Mouse (Mus musculus) spleen, adult 2 months (tissue): ENCODE results near the gene Olfr1446. TPM values are rescaled to one million over a fixed set of nuclear protein-coding genes. Genes with fewer than 3 reads are reported as not detected.

ENCODE experiments used
- DNase-seq, 2 experiments: peaks; one replicate each; pipeline versions ENCODE4 v3.0.0 to v3.0.0-alpha.2; 2012 to 2021; ENCODE audit warnings: low spot score in 2 of 2, low read depth in 1 of 2
- H3K27ac ChIP-seq: fragments of 200-500 bp; 2 replicates; pipeline ENCODE4 v1.5.1; 2012; ENCODE audit warnings: low read length, inconsistent platforms; ENCODE audit not compliant: insufficient read depth
- H3K27me3 ChIP-seq: fragments of 200-500 bp; 2 replicates; pipeline ENCODE4 v1.6.1; 2012; ENCODE audit warnings: mild to moderate bottlenecking, moderate library complexity, low read length, inconsistent platforms; ENCODE audit not compliant: control insufficient read depth, insufficient read depth
- H3K36me3 ChIP-seq: fragments of 200-500 bp; 2 replicates; pipeline ENCODE4 v1.6.1; 2012; ENCODE audit warnings: mild to moderate bottlenecking, low read length, inconsistent platforms; ENCODE audit not compliant: control insufficient read depth, insufficient read depth
- H3K4me1 ChIP-seq: fragments of 200-500 bp; 2 replicates; pipeline ENCODE4 v1.6.1; 2011; ENCODE audit warnings: inconsistent platforms; ENCODE audit not compliant: control insufficient read depth, insufficient read depth, insufficient read length
- H3K4me3 ChIP-seq: fragments of 200-500 bp; 2 replicates; pipeline ENCODE4 v1.5.1; 2011; ENCODE audit warnings: mild to moderate bottlenecking, inconsistent platforms; ENCODE audit not compliant: insufficient read depth, insufficient read length; ENCODE audit errors: extremely low read depth
- CTCF ChIP-seq: fragments of 200-500 bp; IDR thresholded peaks from 2 replicates; pipeline ENCODE4 v1.5.1; 2011; ENCODE audit warnings: mild to moderate bottlenecking, inconsistent platforms; ENCODE audit not compliant: insufficient read depth, insufficient read length, insufficient replicate concordance; ENCODE audit errors: extremely low read depth
- POLR2A ChIP-seq: fragments of 200-500 bp; IDR thresholded peaks from 2 replicates; pipeline ENCODE4 v1.6.1; 2011; ENCODE audit warnings: low read depth, low read length, inconsistent platforms
- WGBS: fragments of 180-500 bp; shearing (Covaris S2); methylation state at CpG from one replicate; pipeline ENCODE4 v1.1.7; 2018; 5-methylcytosine and 5-hydroxymethylcytosine counted together
- polyA plus RNA-seq: library from polyadenylated mRNA; depleted of rRNA; stranded (reverse); fragments of >200 nt; gene quantifications from 2 replicates; pipeline ENCODE4 v1.2.3, GENCODE M21; 2012; rRNA removed

Gene Olfr1446
- not detected in 2 replicates for polyA plus RNA-seq

DNA sequence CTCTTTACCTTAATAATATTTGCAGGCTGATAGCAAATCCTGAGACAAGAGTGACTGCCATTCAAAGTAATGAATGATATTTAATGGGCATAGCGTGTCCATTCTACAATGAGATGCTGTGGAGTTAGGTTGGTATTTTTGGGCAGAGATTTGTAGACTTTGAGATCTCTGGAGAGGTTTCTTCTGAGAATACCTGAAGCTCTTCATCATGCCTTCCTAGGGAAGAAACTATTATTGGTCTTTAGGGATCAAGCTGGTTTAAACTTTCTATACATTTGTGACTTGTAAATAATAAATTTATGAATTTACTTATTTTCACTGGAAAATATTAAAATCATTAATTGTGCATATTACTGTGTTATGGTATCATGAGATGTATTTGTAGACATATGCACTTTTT is at the start of gene Olfr1446:
Gene Olfr1446, minus strand, starts transcription at position 101 of the 400 bp plus-strand sequence.
- no peaks in the 10 kb centered on the region for H3K27me3 ChIP-seq
- DNase-seq: no peak
- TF ChIP-seq POLR2A (no peak), CTCF (no peak)
- no peaks in the 10 kb centered on the region for H3K36me3 ChIP-seq
- H3K4me1 ChIP-seq: no peaks in the 10 kb centered on the region
- no peak within 1 kb of the TSS for H3K4me3 ChIP-seq
- 76% methylated on average over 1 of the region's 1 CpGs for whole genome bisulfite sequencing
- no peak within 1 kb of the TSS for H3K27ac ChIP-seq

DNA sequence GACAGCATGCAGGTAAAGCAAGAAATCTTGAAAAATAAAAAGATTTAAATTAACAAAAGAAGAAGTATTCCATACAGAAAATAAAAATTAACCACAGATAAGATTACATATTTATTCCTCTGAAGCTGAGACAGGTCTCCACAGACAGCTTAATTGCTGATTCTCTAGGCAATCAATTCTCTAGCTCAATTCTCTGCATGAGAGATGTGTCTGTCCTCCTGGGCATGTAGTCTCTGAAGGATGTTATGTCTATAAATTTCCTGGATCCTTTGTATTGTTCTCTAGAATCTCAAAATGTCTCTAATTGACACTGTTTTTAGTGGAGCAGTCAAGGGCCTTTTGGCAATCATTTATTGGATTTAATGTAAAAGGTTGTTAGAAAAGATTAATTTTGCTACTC is 37.2 kb upstream of the Olfr1446 start, which contains the start of gene Olfr1449:
Gene Olfr1449, plus strand, starts transcription at position 301 of the 400 bp plus-strand sequence.
- Histone ChIP-seq H3K4me3 (no peak within 1 kb of the TSS), H3K27me3 (no peaks in the 10 kb centered on the region), H3K4me1 (no peaks in the 10 kb centered on the region), H3K36me3 (no peaks in the 10 kb centered on the region), H3K27ac (no peak within 1 kb of the TSS)
- no peak for DNase-seq
- no peak for TF ChIP-seq CTCF
- no peak for TF ChIP-seq POLR2A

DNA sequence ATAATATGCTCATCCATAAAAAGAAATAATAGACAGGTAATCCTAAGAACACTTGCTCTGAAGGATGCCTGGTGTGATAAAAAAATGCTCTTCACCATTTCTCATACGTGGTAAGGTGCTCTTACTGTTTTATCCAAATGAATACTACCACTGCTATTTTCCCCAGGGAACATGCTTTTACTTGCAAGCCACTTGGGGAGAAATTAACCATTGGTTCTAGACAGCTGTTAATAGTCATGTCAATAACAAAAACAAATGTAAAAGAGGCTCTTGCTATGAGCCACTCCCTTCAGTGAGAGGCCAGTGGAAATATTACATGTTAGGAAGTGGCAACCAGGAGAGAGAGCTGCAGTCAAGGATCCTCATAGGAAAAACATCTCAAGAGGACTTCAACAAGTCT is 31.0 kb upstream of the Olfr1446 start, which contains the start of gene Olfr1448:
Gene Olfr1448, minus strand, starts transcription at position 101 of the 400 bp plus-strand sequence.
- no peaks in the 10 kb centered on the region for H3K4me1 ChIP-seq
- no peak within 1 kb of the TSS for H3K4me3 ChIP-seq
- H3K27me3 ChIP-seq: no peaks in the 10 kb centered on the region
- WGBS: 74% methylated on average over 1 of the region's 1 CpGs
- H3K27ac ChIP-seq: no peak within 1 kb of the TSS
- no peak for DNase-seq
- no peak for TF ChIP-seq CTCF
- TF ChIP-seq POLR2A: no peak
- H3K36me3 ChIP-seq: no peaks in the 10 kb centered on the region

DNA sequence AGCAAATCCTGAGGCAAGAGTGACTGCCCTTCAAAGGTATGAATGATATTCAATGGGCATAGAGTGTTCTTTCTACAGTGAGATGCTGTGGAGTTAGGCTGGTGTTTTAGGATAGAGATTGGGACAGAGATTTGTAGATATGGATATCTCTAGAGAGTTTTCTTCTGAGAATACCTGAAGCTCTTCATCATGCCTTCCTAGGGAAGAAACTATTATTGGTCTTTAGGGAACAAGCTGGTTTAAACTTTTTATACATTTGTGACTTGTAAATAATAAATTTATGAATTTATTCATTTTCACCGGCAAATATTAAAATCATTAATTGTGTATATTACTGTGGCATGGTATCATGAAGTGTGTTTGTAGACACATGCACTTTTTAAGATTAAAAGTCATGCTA is 10.3 kb upstream of the Olfr1446 start, which contains the start of gene Olfr1447:
Gene Olfr1447, minus strand, starts transcription at position 101 of the 400 bp plus-strand sequence.
- H3K4me3 ChIP-seq: no peak within 1 kb of the TSS
- WGBS: 90% methylated on average over 1 of the region's 1 CpGs
- DNase-seq: no peak
- H3K36me3 ChIP-seq: no peaks in the 10 kb centered on the region
- TF ChIP-seq CTCF (no peak), POLR2A (no peak)
- no peak within 1 kb of the TSS for H3K27ac ChIP-seq
- H3K27me3 ChIP-seq: no peaks in the 10 kb centered on the region
- no peaks in the 10 kb centered on the region for H3K4me1 ChIP-seq

DNA sequence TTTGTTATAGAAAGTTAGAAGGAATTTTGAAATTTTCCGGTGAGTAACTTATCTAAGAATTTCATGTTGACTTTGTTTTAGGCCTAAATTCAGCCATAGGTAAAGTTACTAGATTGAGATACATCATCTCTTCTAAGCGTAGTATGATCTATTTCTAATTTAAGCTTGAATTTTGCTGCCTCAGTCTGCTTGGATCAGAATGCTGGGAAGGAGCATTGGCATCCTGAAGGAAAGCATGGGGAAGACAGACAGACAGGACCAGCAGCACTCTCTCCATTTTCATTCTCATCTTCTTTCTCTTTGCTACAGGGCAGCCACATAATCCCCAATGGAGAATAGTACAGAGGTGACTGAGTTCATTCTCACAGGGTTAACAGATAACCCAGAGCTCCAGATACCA is 9.8 kb downstream of the Olfr1446 start, which contains the start of gene Olfr1445:
Gene Olfr1445, plus strand, starts transcription at position 301 of the 400 bp plus-strand sequence.
- TF ChIP-seq CTCF: no peak
- TF ChIP-seq POLR2A: no peak
- DNase-seq: no peak
- Histone ChIP-seq H3K27me3 (no peaks in the 10 kb centered on the region), H3K4me3 (no peak within 1 kb of the TSS), H3K4me1 (no peaks in the 10 kb centered on the region), H3K36me3 (no peaks in the 10 kb centered on the region), H3K27ac (no peak within 1 kb of the TSS)
- 87% methylated on average over 2 of the region's 2 CpGs for WGBS

DNA sequence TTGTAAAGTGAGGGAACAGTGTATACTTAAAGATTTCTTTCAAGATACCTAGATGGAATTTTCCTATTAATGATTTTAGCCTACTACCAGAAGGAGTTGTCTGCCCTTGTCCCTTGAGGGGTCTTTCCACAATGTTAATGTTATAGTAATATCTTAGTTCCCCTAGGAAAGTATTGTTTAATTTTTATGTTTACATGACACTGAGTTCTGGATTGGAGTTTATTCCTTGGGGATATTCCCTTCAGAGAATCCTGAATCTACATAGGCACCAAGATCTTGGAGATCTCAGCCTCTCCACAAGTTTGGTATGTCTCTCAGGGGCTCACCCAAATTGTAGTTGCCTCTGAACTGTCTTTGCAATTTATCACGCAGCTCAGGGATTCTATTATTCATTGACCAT is 36.3 kb downstream of the Olfr1446 start, which contains the start of gene Olfr1444:
Gene Olfr1444, plus strand, starts transcription at position 301 of the 400 bp plus-strand sequence.
- no peak for TF ChIP-seq POLR2A
- no peak for TF ChIP-seq CTCF
- H3K27ac ChIP-seq: no peak within 1 kb of the TSS
- no peaks in the 10 kb centered on the region for H3K36me3 ChIP-seq
- WGBS: 59% methylated on average over 1 of the region's 1 CpGs
- H3K27me3 ChIP-seq: no peaks in the 10 kb centered on the region
- no peak within 1 kb of the TSS for H3K4me3 ChIP-seq
- no peaks in the 10 kb centered on the region for H3K4me1 ChIP-seq
- no peak for DNase-seq

DNA sequence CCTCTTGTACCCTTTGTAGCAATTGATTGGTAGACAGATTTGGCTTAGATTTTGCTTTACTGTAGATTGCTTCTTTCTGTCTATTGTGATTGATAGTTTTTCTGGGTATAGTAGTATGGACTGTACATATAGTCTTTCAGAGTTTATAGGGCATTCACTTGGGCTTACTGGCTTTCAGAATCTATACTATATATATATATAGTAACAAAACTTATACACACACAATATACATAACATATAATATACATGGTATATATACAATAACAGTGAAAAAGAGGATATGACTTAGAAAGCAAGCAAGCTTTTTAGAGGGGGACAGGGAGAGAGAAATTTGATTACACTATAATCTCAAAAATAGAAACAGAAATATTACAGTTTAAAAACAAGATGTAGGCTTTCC is 46.9 kb downstream of the Olfr1446 start, which contains the start of gene Gm5244:
Gene Gm5244, plus strand, starts transcription at position 301 of the 400 bp plus-strand sequence.
- DNase-seq: no peak
- Histone ChIP-seq H3K27ac (no peak within 1 kb of the TSS), H3K4me3 (no peak within 1 kb of the TSS), H3K4me1 (no peaks in the 10 kb centered on the region), H3K27me3 (no peaks in the 10 kb centered on the region), H3K36me3 (no peaks in the 10 kb centered on the region)
- no peak for TF ChIP-seq POLR2A
- TF ChIP-seq CTCF: no peak
